Mouse (Mus musculus): Measurements from ENCODE around the gene Prdm16. TPM values are rescaled to one million over a fixed set of nuclear protein-coding genes. Genes with fewer than 3 reads are reported as not detected.

Prdm16 gene
- polyA plus RNA-seq, 1 experiment = not detected

DNA sequence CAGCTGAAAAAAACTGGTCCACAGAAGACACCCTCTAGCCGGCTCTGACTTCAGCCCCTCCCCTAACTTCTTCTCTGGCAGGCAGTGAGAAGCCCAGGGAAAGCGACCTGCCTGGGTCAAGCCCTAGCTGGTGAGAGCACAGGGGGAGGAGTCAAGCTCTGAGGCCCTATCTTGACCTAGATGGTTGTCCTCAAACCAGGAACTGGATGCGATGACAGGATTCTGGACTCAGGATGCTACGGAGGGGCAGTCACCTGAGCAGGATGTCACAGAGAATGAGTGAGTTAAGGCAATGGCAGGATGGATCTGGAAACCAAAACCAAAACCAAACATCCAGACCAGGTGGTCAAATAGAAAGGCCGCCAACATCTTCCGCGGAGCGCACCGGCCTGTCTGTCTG lies 338.9 kb downstream of the Prdm16 start:
- Histone ChIP-seq H3K4me3 (no peak overlapping the region), H3ac (ENCODE audit: control insufficient read depth, insufficient read length) (no peak overlapping the region), H3K36me3 (ENCODE audit: control insufficient read depth, insufficient read depth) (no peaks in the 10 kb centered on the region), H3K4me2 (ENCODE audit: low read depth) (no peak overlapping the region), H3K79me2 (ENCODE audit: control insufficient read depth, insufficient read depth) (no peaks in the 10 kb centered on the region), H3K27me3 (ENCODE audit: control insufficient read depth, insufficient read depth, insufficient read length) (no peaks in the 10 kb centered on the region)
- TF ChIP-seq POLR2A (IDR thresholded peaks at IDR 0.05; ENCODE audit: insufficient read length, low read depth) (no peak), TCF3 (IDR thresholded peaks at IDR 0.05; ENCODE audit: insufficient read length, low read depth) (no peak), MYOG (IDR thresholded peaks at IDR 0.05; ENCODE audit: control insufficient read depth in 1 of 3, insufficient read depth in 1 of 3, insufficient read length in 2 of 3, low read depth in 2 of 3) (no peak), TCF12 (IDR thresholded peaks at IDR 0.05; ENCODE audit: insufficient read depth, poor library complexity, severe bottlenecking) (no peak), MAX (IDR thresholded peaks at IDR 0.05; ENCODE audit: low read depth) (no peak), REST (IDR thresholded peaks at IDR 0.05; ENCODE audit: insufficient read depth, insufficient read length) (no peak), POLR2AphosphoS2 (IDR thresholded peaks at IDR 0.05; ENCODE audit: insufficient read length, low read depth) (no peak), USF1 (IDR thresholded peaks at IDR 0.05; ENCODE audit: low read depth) (no peak), E2F4 (IDR thresholded peaks at IDR 0.05; ENCODE audit: insufficient read depth) (no peak), CEBPB (IDR thresholded peaks at IDR 0.05; ENCODE audit: insufficient read depth, poor library complexity, severe bottlenecking) (no peak), SRF (IDR thresholded peaks at IDR 0.05; ENCODE audit: control insufficient read depth, insufficient read length, low read depth) (no peak), MYOD1 (IDR thresholded peaks at IDR 0.05; ENCODE audit: control insufficient read depth in 1 of 3, insufficient read length in 2 of 3, low read depth in 2 of 3) (no peak)

DNA sequence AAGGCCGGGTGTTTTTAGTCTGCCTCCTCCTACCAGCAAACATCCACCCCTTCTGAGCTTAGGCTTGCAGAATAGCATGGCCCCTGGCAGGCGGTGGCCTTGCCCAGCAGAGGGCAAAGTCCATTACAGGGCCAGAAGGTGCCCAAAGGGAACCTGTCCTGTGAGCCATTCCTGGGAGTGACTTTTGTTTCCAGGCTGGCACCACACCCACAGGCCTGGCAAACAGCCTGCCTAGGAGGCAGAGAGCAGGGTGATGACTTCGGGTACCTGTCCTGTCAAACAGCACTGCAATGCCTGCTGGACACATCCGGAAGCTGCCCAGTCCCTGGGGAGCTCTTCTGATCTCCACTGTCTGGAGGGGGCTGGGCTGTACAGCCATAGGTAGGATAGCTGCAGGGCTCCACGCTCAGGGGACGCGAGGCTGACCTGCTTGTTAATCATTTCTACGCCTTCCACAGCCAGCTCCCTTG lies 342.4 kb downstream of the Prdm16 start:
- no peaks in the 10 kb centered on the region for H3K79me2 ChIP-seq (ENCODE audit: control insufficient read depth, insufficient read depth)
- TF ChIP-seq POLR2AphosphoS2 (IDR thresholded peaks at IDR 0.05; ENCODE audit: insufficient read length, low read depth) = no peak
- TF ChIP-seq MAX (IDR thresholded peaks at IDR 0.05; ENCODE audit: low read depth) = no peak
- TF ChIP-seq MYOD1 (IDR thresholded peaks at IDR 0.05; ENCODE audit: control insufficient read depth in 1 of 3, insufficient read length in 2 of 3, low read depth in 2 of 3) = no peak
- TF ChIP-seq MYOG (IDR thresholded peaks at IDR 0.05; ENCODE audit: control insufficient read depth in 1 of 3, insufficient read depth in 1 of 3, insufficient read length in 2 of 3, low read depth in 2 of 3) = no peak
- TF ChIP-seq SRF (IDR thresholded peaks at IDR 0.05; ENCODE audit: control insufficient read depth, insufficient read length, low read depth) = no peak
- no peak for TF ChIP-seq CEBPB (IDR thresholded peaks at IDR 0.05; ENCODE audit: insufficient read depth, poor library complexity, severe bottlenecking)
- no peak for TF ChIP-seq USF1 (IDR thresholded peaks at IDR 0.05; ENCODE audit: low read depth)
- TF ChIP-seq TCF3 (IDR thresholded peaks at IDR 0.05; ENCODE audit: insufficient read length, low read depth) = no peak
- no peak for TF ChIP-seq POLR2A (IDR thresholded peaks at IDR 0.05; ENCODE audit: insufficient read length, low read depth)
- TF ChIP-seq E2F4 (IDR thresholded peaks at IDR 0.05; ENCODE audit: insufficient read depth) = no peak
- TF ChIP-seq TCF12 (IDR thresholded peaks at IDR 0.05; ENCODE audit: insufficient read depth, poor library complexity, severe bottlenecking) = no peak
- TF ChIP-seq REST (IDR thresholded peaks at IDR 0.05; ENCODE audit: insufficient read depth, insufficient read length) = no peak
- H3K4me2 ChIP-seq (ENCODE audit: low read depth) = no peak overlapping the region

DNA sequence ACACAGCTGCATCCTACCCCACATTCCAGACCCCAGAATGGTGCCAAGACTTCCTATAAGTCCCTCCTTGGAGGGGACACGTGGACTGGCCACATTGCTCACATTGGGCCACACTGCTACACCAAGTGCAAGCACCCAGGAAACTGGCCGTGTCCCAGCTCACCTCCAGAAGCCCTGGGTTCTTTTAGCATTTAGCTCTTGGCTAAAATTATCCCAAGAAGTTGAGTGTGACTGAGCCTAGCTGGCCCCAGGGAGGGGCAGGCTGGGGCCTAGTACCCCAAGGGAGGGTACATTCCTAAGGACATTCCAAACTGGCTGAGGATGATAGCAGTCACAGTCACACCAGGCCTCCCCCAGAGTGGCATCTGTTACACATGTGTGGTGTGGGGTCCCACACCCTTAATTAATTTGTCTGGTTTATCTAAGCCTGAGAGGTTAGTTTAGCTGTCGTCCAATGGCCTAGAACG lies 342.9 kb downstream of the Prdm16 start:
- no peak overlapping the region for H3K4me2 ChIP-seq (ENCODE audit: low read depth)
- no peaks in the 10 kb centered on the region for H3K27me3 ChIP-seq (ENCODE audit: control insufficient read depth, insufficient read depth, insufficient read length)
- no peaks in the 10 kb centered on the region for H3K79me2 ChIP-seq (ENCODE audit: control insufficient read depth, insufficient read depth)
- H3ac ChIP-seq (ENCODE audit: control insufficient read depth, insufficient read length) = no peak overlapping the region
- H3K4me3 ChIP-seq = no peak overlapping the region
- H3K36me3 ChIP-seq (ENCODE audit: control insufficient read depth, insufficient read depth) = no peaks in the 10 kb centered on the region
- no peak for TF ChIP-seq TCF3 (IDR thresholded peaks at IDR 0.05; ENCODE audit: insufficient read length, low read depth)
- TF ChIP-seq E2F4 (IDR thresholded peaks at IDR 0.05; ENCODE audit: insufficient read depth) = no peak
- TF ChIP-seq MAX (IDR thresholded peaks at IDR 0.05; ENCODE audit: low read depth) = no peak
- no peak for TF ChIP-seq SRF (IDR thresholded peaks at IDR 0.05; ENCODE audit: control insufficient read depth, insufficient read length, low read depth)
- no peak for TF ChIP-seq CEBPB (IDR thresholded peaks at IDR 0.05; ENCODE audit: insufficient read depth, poor library complexity, severe bottlenecking)
- no peak for TF ChIP-seq POLR2A (IDR thresholded peaks at IDR 0.05; ENCODE audit: insufficient read length, low read depth)
- TF ChIP-seq POLR2AphosphoS2 (IDR thresholded peaks at IDR 0.05; ENCODE audit: insufficient read length, low read depth) = no peak
- TF ChIP-seq TCF12 (IDR thresholded peaks at IDR 0.05; ENCODE audit: insufficient read depth, poor library complexity, severe bottlenecking) = no peak

More for the DNA sequence above, 342.4 kb downstream of the Prdm16 start:
- no peak overlapping the region for H3K4me3 ChIP-seq
- H3K27me3 ChIP-seq (ENCODE audit: control insufficient read depth, insufficient read depth, insufficient read length) = no peaks in the 10 kb centered on the region
- no peaks in the 10 kb centered on the region for H3K36me3 ChIP-seq (ENCODE audit: control insufficient read depth, insufficient read depth)
- no peak overlapping the region for H3ac ChIP-seq (ENCODE audit: control insufficient read depth, insufficient read length)

DNA sequence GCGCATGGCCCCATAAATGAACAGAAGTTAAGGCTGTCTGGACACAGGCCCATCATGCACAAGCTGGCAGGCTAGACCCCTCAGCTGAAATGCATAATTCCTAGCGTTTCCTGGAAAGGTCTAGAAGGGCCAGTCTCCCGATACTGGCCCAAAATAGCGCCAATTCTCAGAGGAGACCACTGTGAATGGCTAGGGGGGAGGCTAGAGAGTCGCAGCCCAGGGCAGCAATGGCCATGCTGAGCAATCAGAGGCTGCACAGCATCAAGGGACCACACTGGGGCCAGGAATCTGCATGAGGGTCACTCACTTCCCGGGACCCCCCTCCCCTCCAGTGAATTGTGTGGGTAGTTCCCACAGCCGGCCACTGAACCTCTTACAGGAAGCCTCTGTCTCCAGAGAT lies 353.0 kb downstream of the Prdm16 start:
- H3K4me3 ChIP-seq = no peak overlapping the region
- H3ac ChIP-seq (ENCODE audit: control insufficient read depth, insufficient read length) = no peak overlapping the region
- H3K27me3 ChIP-seq (ENCODE audit: control insufficient read depth, insufficient read depth, insufficient read length) = no peaks in the 10 kb centered on the region
- no peaks in the 10 kb centered on the region for H3K36me3 ChIP-seq (ENCODE audit: control insufficient read depth, insufficient read depth)
- no peak for TF ChIP-seq E2F4 (IDR thresholded peaks at IDR 0.05; ENCODE audit: insufficient read depth)
- TF ChIP-seq TCF12 (IDR thresholded peaks at IDR 0.05; ENCODE audit: insufficient read depth, poor library complexity, severe bottlenecking) = no peak
- no peak for TF ChIP-seq CEBPB (IDR thresholded peaks at IDR 0.05; ENCODE audit: insufficient read depth, poor library complexity, severe bottlenecking)
- TF ChIP-seq MYOG (IDR thresholded peaks at IDR 0.05; ENCODE audit: control insufficient read depth in 1 of 3, insufficient read depth in 1 of 3, insufficient read length in 2 of 3, low read depth in 2 of 3) = no peak
- no peak for TF ChIP-seq MAX (IDR thresholded peaks at IDR 0.05; ENCODE audit: low read depth)
- TF ChIP-seq USF1 (IDR thresholded peaks at IDR 0.05; ENCODE audit: low read depth) = no peak
- TF ChIP-seq TCF3 (IDR thresholded peaks at IDR 0.05; ENCODE audit: insufficient read length, low read depth) = no peak
- no peak for TF ChIP-seq REST (IDR thresholded peaks at IDR 0.05; ENCODE audit: insufficient read depth, insufficient read length)
- no peak for TF ChIP-seq POLR2A (IDR thresholded peaks at IDR 0.05; ENCODE audit: insufficient read length, low read depth)
- TF ChIP-seq SRF (IDR thresholded peaks at IDR 0.05; ENCODE audit: control insufficient read depth, insufficient read length, low read depth) = no peak
- TF ChIP-seq MYOD1 (IDR thresholded peaks at IDR 0.05; ENCODE audit: control insufficient read depth in 1 of 3, insufficient read length in 2 of 3, low read depth in 2 of 3) = no peak
- TF ChIP-seq POLR2AphosphoS2 (IDR thresholded peaks at IDR 0.05; ENCODE audit: insufficient read length, low read depth) = no peak
- no peak overlapping the region for H3K4me2 ChIP-seq (ENCODE audit: low read depth)
- H3K79me2 ChIP-seq (ENCODE audit: control insufficient read depth, insufficient read depth) = no peaks in the 10 kb centered on the region

Measured in myocyte (in vitro differentiated cells).